Mouse (Mus musculus): ENCODE data around the gene Ermp1. TPM values are rescaled to one million over a fixed set of nuclear protein-coding genes. Genes with fewer than 3 reads are reported as not detected.

The Ermp1 gene
- polyA plus RNA-seq (2015; fragmentation: Nextera tagmentation; extraction: Ambion mirVana), result 10.6 and 11.4 TPM in 2 replicates

- H3K36me3 ChIP-seq, result no peaks in the 10 kb centered on the region; the same call in 1 of the 2 replicates
- H3K9me3 ChIP-seq, result no peaks in the 10 kb centered on the region
- H3K4me3 ChIP-seq, result peak within 1 kb of the TSS; percentile 92
- peak within 1 kb of the TSS; percentile 86 for H3K9ac ChIP-seq
- H3K4me1 ChIP-seq (replicated peaks), result peaks cover 3% of the 10 kb centered on the region; the same call in 1 of the 2 replicates
- H3K27ac ChIP-seq (replicated peaks), result peak within 1 kb of the TSS; percentile 91
- WGBS, result under 1% methylated on average over 87 of the region's 90 CpGs
- peak within 1 kb of the TSS; percentile 62 for H3K4me2 ChIP-seq
- H3K27me3 ChIP-seq, result no peaks in the 10 kb centered on the region
- peak; percentile 96 for ATAC-seq (ENCODE audit: low FRiP score, low read depth)
Measured at GRCm38 (mm10) chr19:29647651-29648549, at the start of gene Ermp1. TSS of gene Ermp1 (minus strand) at chr19:29648415.

- H3K4me1 ChIP-seq (replicated peaks), result no peaks in the 10 kb centered on the region
- no peak within 1 kb of the TSS for H3K4me3 ChIP-seq
- no peaks in the 10 kb centered on the region for H3K36me3 ChIP-seq
- WGBS, result 50% methylated on average over 3 of the region's 3 CpGs
- no peaks in the 10 kb centered on the region for H3K9me3 ChIP-seq
- no peak within 1 kb of the TSS for H3K9ac ChIP-seq
- H3K27me3 ChIP-seq, result no peaks in the 10 kb centered on the region
- no peak within 1 kb of the TSS for H3K4me2 ChIP-seq
- H3K27ac ChIP-seq (replicated peaks), result no peak within 1 kb of the TSS
- ATAC-seq (ENCODE audit: low FRiP score, low read depth), result no peak
Measured at GRCm38 (mm10) chr19:29697245-29697874, 49.1 kb upstream of the Ermp1 start, which contains the start of gene Mlana. TSS of gene Mlana (plus strand) at chr19:29697824.

GRCm38 (mm10) chr19:29696840-29697239 lies 48.6 kb upstream of the Ermp1 start:
- H3K27ac ChIP-seq (replicated peaks), result no peak overlapping the region
- H3K4me2 ChIP-seq, result no peak overlapping the region
- no peaks in the 10 kb centered on the region for H3K9me3 ChIP-seq
- H3K36me3 ChIP-seq, result no peaks in the 10 kb centered on the region
- H3K4me3 ChIP-seq, result no peak overlapping the region
- no peaks in the 10 kb centered on the region for H3K27me3 ChIP-seq
- H3K4me1 ChIP-seq (replicated peaks), result no peaks in the 10 kb centered on the region
- no peak overlapping the region for H3K9ac ChIP-seq
- no peak for ATAC-seq (ENCODE audit: low FRiP score, low read depth)

GRCm38 (mm10) chr19:29696309-29696708 lies 48.1 kb upstream of the Ermp1 start:
- H3K4me1 ChIP-seq (replicated peaks), result no peaks in the 10 kb centered on the region
- no peak overlapping the region for H3K27ac ChIP-seq (replicated peaks)
- H3K27me3 ChIP-seq, result no peaks in the 10 kb centered on the region
- H3K4me3 ChIP-seq, result no peak overlapping the region
- no peaks in the 10 kb centered on the region for H3K9me3 ChIP-seq
- ATAC-seq (ENCODE audit: low FRiP score, low read depth), result no peak
- H3K9ac ChIP-seq, result no peak overlapping the region
- no peak overlapping the region for H3K4me2 ChIP-seq
- H3K36me3 ChIP-seq, result no peaks in the 10 kb centered on the region
- WGBS, result 94% methylated on average over 4 of the region's 4 CpGs

GRCm38 (mm10) chr19:29695071-29695470 lies 46.9 kb upstream of the Ermp1 start:
- no peak overlapping the region for H3K4me2 ChIP-seq
- H3K27me3 ChIP-seq, result no peaks in the 10 kb centered on the region
- no peak overlapping the region for H3K27ac ChIP-seq (replicated peaks)
- no peak overlapping the region for H3K9ac ChIP-seq
- H3K4me3 ChIP-seq, result no peak overlapping the region
- WGBS, result 86% methylated on average over 10 of the region's 10 CpGs
- H3K4me1 ChIP-seq (replicated peaks), result no peaks in the 10 kb centered on the region
- H3K36me3 ChIP-seq, result no peaks in the 10 kb centered on the region
- no peak for ATAC-seq (ENCODE audit: low FRiP score, low read depth)
- H3K9me3 ChIP-seq, result no peaks in the 10 kb centered on the region

DNA sequence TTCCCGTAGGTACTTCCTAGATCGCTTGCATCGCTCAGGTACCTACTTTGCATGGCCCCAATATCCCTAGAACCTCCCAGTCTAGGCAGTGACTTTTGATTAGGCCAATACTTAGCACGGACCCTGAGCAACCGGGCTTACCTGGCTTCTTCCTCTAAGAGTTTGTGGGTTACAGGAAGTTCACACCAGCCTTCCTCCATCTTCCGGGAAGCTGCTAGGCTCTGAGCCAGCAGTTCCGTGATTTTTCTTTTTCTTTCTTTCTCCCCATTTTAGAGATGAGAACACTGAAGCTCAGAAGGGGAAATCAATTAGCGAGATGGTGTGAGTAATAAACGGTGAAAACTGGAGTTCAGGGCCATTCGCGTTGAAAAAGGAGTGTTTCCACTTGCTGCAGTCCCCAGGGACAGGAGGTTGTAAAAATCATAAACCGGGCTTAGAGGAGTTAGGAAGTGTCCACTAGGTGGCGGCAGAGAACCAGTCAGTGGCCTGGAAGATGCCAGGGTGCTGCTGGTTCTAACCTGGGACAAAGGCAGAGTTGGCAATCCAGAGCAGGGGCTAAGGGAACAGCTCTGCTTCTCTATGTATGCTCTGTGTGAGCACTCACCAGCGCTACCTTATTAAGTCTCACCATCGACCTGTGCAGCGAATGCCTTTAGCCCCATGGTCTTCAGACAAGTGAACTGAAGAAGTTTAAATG lies 35.8 kb upstream of the Ermp1 start:
- peak; percentile 48; the same call in 1 of the 2 replicates for ATAC-seq (ENCODE audit: low FRiP score, low read depth)
- H3K4me1 ChIP-seq (replicated peaks), result no peaks in the 10 kb centered on the region
- H3K4me2 ChIP-seq, result no peak overlapping the region
- H3K9ac ChIP-seq, result no peak overlapping the region
- H3K27ac ChIP-seq (replicated peaks), result no peak overlapping the region
- no peak overlapping the region for H3K4me3 ChIP-seq
- 53% methylated on average over 16 of the region's 16 CpGs for WGBS
- no peaks in the 10 kb centered on the region for H3K36me3 ChIP-seq
- no peaks in the 10 kb centered on the region for H3K9me3 ChIP-seq
- no peaks in the 10 kb centered on the region for H3K27me3 ChIP-seq

DNA sequence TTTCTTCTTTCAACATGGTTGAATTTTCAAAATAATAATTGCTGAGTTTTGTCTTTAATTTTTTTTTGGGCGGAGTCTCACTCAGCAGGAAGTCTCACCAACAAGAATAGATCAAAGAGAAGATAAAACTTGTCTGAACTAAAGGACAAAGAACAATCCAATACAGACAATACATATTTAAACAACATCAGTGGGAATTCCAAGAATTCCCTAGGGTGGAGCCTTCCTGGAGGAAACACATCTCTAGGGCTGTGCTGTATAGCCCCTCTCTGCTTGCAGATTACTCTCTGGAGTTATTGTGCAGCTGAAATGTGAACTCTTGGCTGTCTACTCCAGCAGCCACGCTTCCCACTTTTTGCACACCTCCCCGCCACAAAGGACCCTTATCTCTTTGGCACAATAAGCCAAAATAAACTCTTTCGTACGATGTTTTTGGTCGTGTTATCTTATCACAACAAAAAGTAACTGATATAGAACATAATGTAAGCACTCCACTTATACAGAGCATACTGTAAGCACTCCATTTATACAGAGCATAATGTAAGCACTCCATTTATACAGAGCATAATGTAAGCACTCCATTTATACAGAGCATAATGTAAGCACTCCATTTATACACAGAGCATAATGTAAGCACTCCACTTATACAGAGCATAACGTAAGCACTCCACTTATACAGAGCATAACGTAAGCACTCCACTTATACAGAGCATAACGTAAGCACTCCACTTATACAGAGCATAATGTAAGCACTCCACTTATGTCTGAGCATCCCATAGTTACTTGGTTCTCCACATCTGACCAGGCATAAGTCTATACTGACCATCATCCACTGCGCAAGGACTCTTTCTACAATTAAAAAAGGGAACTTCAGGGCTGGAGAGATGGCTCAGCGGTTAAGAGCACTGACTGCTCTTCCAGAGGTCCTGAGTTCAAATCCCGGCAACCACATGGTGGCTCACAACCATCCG lies 32.3 kb upstream of the Ermp1 start:
- ATAC-seq (ENCODE audit: low FRiP score, low read depth), result no peak
- Histone ChIP-seq H3K27ac (replicated peaks) (no peak overlapping the region), H3K27me3 (no peaks in the 10 kb centered on the region), H3K36me3 (no peaks in the 10 kb centered on the region), H3K4me2 (no peak overlapping the region), H3K9me3 (no peaks in the 10 kb centered on the region), H3K9ac (no peak overlapping the region), H3K4me3 (no peak overlapping the region), H3K4me1 (replicated peaks) (no peaks in the 10 kb centered on the region)
- WGBS, result 91% methylated on average over 13 of the region's 13 CpGs

DNA sequence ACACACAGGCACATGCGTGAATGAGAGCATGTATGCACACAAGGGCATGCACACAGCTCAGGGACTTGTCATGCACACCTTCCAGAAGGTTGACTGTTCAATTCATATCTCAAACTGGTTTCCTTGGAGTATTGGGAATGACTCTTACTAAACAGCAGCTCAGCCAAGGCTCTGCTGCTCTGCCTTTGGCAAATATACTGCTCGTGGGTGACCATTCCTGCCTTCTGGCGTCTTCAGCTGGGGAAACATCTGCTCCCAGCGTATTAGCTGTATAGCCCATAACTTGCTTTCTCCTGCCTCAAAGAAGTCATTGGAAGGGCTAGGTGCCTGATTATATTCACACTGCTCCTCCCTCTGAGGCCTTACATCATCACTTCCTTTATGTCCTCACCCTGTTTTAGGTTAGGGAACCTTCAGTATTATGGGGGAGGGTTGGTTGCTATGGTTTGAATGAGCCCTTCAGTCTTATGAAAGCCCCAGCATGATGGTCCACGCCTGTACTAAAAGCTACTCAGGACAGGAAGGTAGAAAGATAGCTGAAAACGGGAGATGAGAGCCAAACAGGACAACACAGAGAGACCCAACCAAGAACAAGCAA lies 30.1 kb upstream of the Ermp1 start:
- no peak overlapping the region for H3K4me3 ChIP-seq

DNA sequence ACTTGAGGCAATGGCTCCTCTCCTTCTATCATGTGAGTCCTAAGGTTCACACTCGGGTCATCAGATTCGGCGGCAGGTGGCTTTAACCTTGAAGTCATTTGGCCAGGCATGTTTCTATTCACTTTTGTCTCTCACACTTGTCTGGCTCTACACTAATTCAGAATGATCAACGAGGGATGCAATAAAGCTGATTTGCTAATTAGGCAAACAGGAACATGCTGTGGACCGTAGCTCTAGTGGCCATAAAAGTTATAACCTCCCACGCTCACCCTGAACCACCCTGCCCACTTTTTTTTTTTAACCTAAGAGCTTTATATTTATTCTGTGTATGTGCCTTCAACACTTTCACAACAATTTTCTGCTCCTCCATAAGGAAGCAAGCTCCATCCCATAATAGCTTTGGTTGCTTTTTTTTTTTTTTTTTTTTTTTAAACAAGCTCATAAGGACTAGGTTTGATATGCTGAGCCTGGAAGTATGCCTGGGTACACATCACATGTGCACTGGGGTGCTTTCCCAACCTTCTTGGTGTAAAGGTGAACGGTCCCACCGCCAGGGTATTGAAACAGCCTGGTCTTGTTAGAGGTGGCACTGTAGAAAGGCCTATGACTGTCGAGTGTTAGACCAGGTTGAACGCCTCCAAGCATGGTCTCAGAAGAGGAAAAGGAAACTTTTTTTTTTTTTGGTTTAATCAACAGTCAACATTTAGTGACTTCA lies 28.4 kb upstream of the Ermp1 start:
- no peak overlapping the region for H3K27ac ChIP-seq (replicated peaks)
- no peak for ATAC-seq (ENCODE audit: low FRiP score, low read depth)
- H3K9me3 ChIP-seq, result no peaks in the 10 kb centered on the region
- H3K4me3 ChIP-seq, result no peak overlapping the region
- H3K9ac ChIP-seq, result no peak overlapping the region
- H3K36me3 ChIP-seq, result no peaks in the 10 kb centered on the region
- no peaks in the 10 kb centered on the region for H3K27me3 ChIP-seq
- no peaks in the 10 kb centered on the region for H3K4me1 ChIP-seq (replicated peaks)
- 80% methylated on average over 10 of the region's 10 CpGs for WGBS
- no peak overlapping the region for H3K4me2 ChIP-seq

More for the DNA sequence above, 30.1 kb upstream of the Ermp1 start:
- 84% methylated on average over 6 of the region's 6 CpGs for WGBS
- H3K4me1 ChIP-seq (replicated peaks), result no peaks in the 10 kb centered on the region
- H3K27me3 ChIP-seq, result no peaks in the 10 kb centered on the region
- no peaks in the 10 kb centered on the region for H3K36me3 ChIP-seq
- no peak overlapping the region for H3K4me2 ChIP-seq
- no peak for ATAC-seq (ENCODE audit: low FRiP score, low read depth)
- H3K9ac ChIP-seq, result no peak overlapping the region
- no peak overlapping the region for H3K27ac ChIP-seq (replicated peaks)
- no peaks in the 10 kb centered on the region for H3K9me3 ChIP-seq

- H3K27me3 ChIP-seq, result no peaks in the 10 kb centered on the region
- ATAC-seq (ENCODE audit: low FRiP score, low read depth), result no peak
- H3K4me2 ChIP-seq, result no peak overlapping the region
- H3K36me3 ChIP-seq, result no peaks in the 10 kb centered on the region
- H3K9me3 ChIP-seq, result no peaks in the 10 kb centered on the region
- WGBS, result 73% methylated on average over 9 of the region's 9 CpGs
- H3K9ac ChIP-seq, result no peak overlapping the region
- H3K4me3 ChIP-seq, result no peak overlapping the region
- no peaks in the 10 kb centered on the region for H3K4me1 ChIP-seq (replicated peaks)
- H3K27ac ChIP-seq (replicated peaks), result no peak overlapping the region
Measured at GRCm38 (mm10) chr19:29675562-29676078, 27.4 kb upstream of the Ermp1 start.
